In genomic region chr1:181569447-181569846, GRCm38 (mm10) we compare ENCODE assay signal across 30 mouse cellular contexts. TPM values are rescaled to one million over a fixed set of nuclear protein-coding genes. Genes with fewer than 3 reads are reported as not detected.
DNase-seq lines count a peak whose midpoint lies in the region; ATAC-seq and TF ChIP-seq lines count a peak whose summit lies in the region.
"Had no signal": no experiment of that assay in that cellular context is flagged by ENCODE, and none has a peak within 500 bp of the region (broad histone marks: within the 10 kb centered on the region; RNA-seq: fewer than 3 reads in every experiment).

No protein-coding gene starts in this region.

- H3K4me3 ChIP-seq in kidney, embryonic 14.5 days (ENCODE audit: low read length) = no peak overlapping the region
- H3K4me3 ChIP-seq in testis, adult 2 months (ENCODE audit: control insufficient read depth, low read depth, low read length) = peak overlapping the region; percentile 30
- no peak overlapping the region for H3K4me3 ChIP-seq in embryonic facial prominence, embryonic 11.5 days (ENCODE audit: low read depth, low read length)
- H3K4me3 ChIP-seq in hindbrain, embryonic 13.5 days = no peak overlapping the region
- H3K4me3 ChIP-seq: embryonic facial prominence, embryonic 13.5 days; forebrain, embryonic 10.5 days; forebrain, embryonic 15.5 days; gastrocnemius, adult 2 months; heart, embryonic 10.5 days; heart, embryonic 15.5 days; hindbrain, embryonic 12.5 days; layer of hippocampus, adult 2 months; limb, embryonic 15.5 days; liver, embryonic 13.5 days; megakaryocyte, embryonic 14.5 days; midbrain, embryonic 13.5 days; neural tube, embryonic 13.5 days had no signal

- H3K27ac ChIP-seq in kidney, embryonic 14.5 days (ENCODE audit: low read depth, low read length) = no peak overlapping the region
- H3K27ac ChIP-seq in testis, adult 2 months (ENCODE audit: control insufficient read depth, insufficient read depth, low read depth, low read length) = no peak overlapping the region
- H3K27ac ChIP-seq in embryonic facial prominence, embryonic 11.5 days (replicated peaks; ENCODE audit: low read depth, low read length) = no peak overlapping the region
- no peak overlapping the region for H3K27ac ChIP-seq in hindbrain, embryonic 13.5 days
- H3K27ac ChIP-seq: embryonic facial prominence, embryonic 13.5 days; forebrain, embryonic 10.5 days; forebrain, embryonic 15.5 days; gastrocnemius, adult 2 months; heart, embryonic 10.5 days; heart, embryonic 15.5 days; hindbrain, embryonic 12.5 days; layer of hippocampus, adult 2 months; limb, embryonic 15.5 days; liver, embryonic 13.5 days; midbrain, embryonic 13.5 days; neural tube, embryonic 13.5 days had no signal

- H3K9ac ChIP-seq in kidney, embryonic 14.5 days (ENCODE audit: low read depth, low read length) = no peak overlapping the region
- H3K9ac ChIP-seq in embryonic facial prominence, embryonic 11.5 days (replicated peaks; ENCODE audit: low read length) = no peak overlapping the region
- no peak overlapping the region for H3K9ac ChIP-seq in hindbrain, embryonic 13.5 days
- H3K9ac ChIP-seq: embryonic facial prominence, embryonic 13.5 days; forebrain, embryonic 15.5 days; heart, embryonic 15.5 days; hindbrain, embryonic 12.5 days; limb, embryonic 15.5 days; liver, embryonic 13.5 days; midbrain, embryonic 13.5 days; neural tube, embryonic 13.5 days had no signal

- peak; percentile 80 for ATAC-seq in kidney, embryonic 14.5 days (ENCODE audit: low FRiP score, low TSS enrichment)
- no peak for ATAC-seq in embryonic facial prominence, embryonic 11.5 days (replicated peaks; ENCODE audit: insufficient number of reproducible peaks, low FRiP score, low TSS enrichment, low read depth)
- no peak for ATAC-seq in hindbrain, embryonic 13.5 days (ENCODE audit: low FRiP score)
- ATAC-seq: forebrain, embryonic 15.5 days; intestine, embryonic 16.5 days; lung, postnatal 0 days; midbrain, embryonic 13.5 days had no signal

- H3K36me3 ChIP-seq in kidney, embryonic 14.5 days (ENCODE audit: control insufficient read depth, insufficient read depth, low read length) = no peaks in the 10 kb centered on the region
- no peaks in the 10 kb centered on the region for H3K36me3 ChIP-seq in testis, adult 2 months (ENCODE audit: control insufficient read depth, insufficient read depth, low read length)
- no peaks in the 10 kb centered on the region for H3K36me3 ChIP-seq in embryonic facial prominence, embryonic 11.5 days (replicated peaks; ENCODE audit: control insufficient read depth, insufficient read depth, low read depth, low read length)
- H3K36me3 ChIP-seq in hindbrain, embryonic 13.5 days = no peaks in the 10 kb centered on the region
- H3K36me3 ChIP-seq: embryonic facial prominence, embryonic 13.5 days; forebrain, embryonic 10.5 days; forebrain, embryonic 15.5 days; heart, embryonic 10.5 days; heart, embryonic 15.5 days; hindbrain, embryonic 12.5 days; limb, embryonic 15.5 days; liver, embryonic 13.5 days; midbrain, embryonic 13.5 days; neural tube, embryonic 13.5 days had no signal

- no peak for DNase-seq in kidney, adult 11 months
- DNase-seq in testis, postnatal 10 days (ENCODE audit: low spot score) = no peak
- DNase-seq in embryonic facial prominence, embryonic 11.5 days (ENCODE audit: low spot score) = peak; percentile 52
- DNase-seq in layer of hippocampus, adult 11-12 months (ENCODE audit: low spot score) = no peak
- DNase-seq: adrenal gland, postnatal 10 days; cerebellum, adult 8-10 months; cerebellum, postnatal 36 days; gastrocnemius, adult 2 months; kidney, postnatal 14 days; liver, embryonic 13.5 days; lung, adult 18-20 months; lung, postnatal 4 days; right cerebral cortex, postnatal 4 days had no signal

- no peak for TF ChIP-seq CTCF in testis, adult 2 months (IDR thresholded peaks at IDR 0.05; ENCODE audit: control insufficient read depth, insufficient read depth, insufficient replicate concordance, low read depth, low read length)

- no peaks in the 10 kb centered on the region for H3K4me1 ChIP-seq in kidney, embryonic 14.5 days (ENCODE audit: control insufficient read depth, insufficient read depth, low read length)
- peaks cover 2% of the 10 kb centered on the region for H3K4me1 ChIP-seq in testis, adult 2 months (ENCODE audit: control insufficient read depth, insufficient read depth, low read length)
- no peaks in the 10 kb centered on the region for H3K4me1 ChIP-seq in embryonic facial prominence, embryonic 11.5 days (ENCODE audit: control insufficient read depth, insufficient read depth, low read length)
- H3K4me1 ChIP-seq in hindbrain, embryonic 13.5 days (replicated peaks) = no peaks in the 10 kb centered on the region
- H3K4me1 ChIP-seq: forebrain, embryonic 10.5 days; heart, embryonic 10.5 days; heart, embryonic 15.5 days; hindbrain, embryonic 12.5 days; liver, embryonic 13.5 days; megakaryocyte, embryonic 14.5 days; neural tube, embryonic 13.5 days had no signal

- no peak overlapping the region for H3K4me2 ChIP-seq in kidney, embryonic 14.5 days (replicated peaks; ENCODE audit: low read depth, low read length)
- H3K4me2 ChIP-seq in embryonic facial prominence, embryonic 11.5 days (ENCODE audit: low read depth, low read length) = no peak overlapping the region
- H3K4me2 ChIP-seq in hindbrain, embryonic 13.5 days = no peak overlapping the region
- H3K4me2 ChIP-seq: embryonic facial prominence, embryonic 13.5 days; forebrain, embryonic 15.5 days; heart, embryonic 15.5 days; hindbrain, embryonic 12.5 days; limb, embryonic 15.5 days; liver, embryonic 13.5 days; midbrain, embryonic 13.5 days; neural tube, embryonic 13.5 days had no signal

- WGBS in kidney, embryonic 14.5 days = 21% methylated on average over 9 of the region's 9 CpGs
- WGBS in embryonic facial prominence, embryonic 11.5 days = 54% methylated on average over 9 of the region's 9 CpGs
- WGBS in hindbrain, embryonic 13.5 days = 85% methylated on average over 9 of the region's 9 CpGs

- no peaks in the 10 kb centered on the region for H3K9me3 ChIP-seq in kidney, embryonic 14.5 days (ENCODE audit: control insufficient read depth, low read length)
- H3K9me3 ChIP-seq in embryonic facial prominence, embryonic 11.5 days (replicated peaks; ENCODE audit: control insufficient read depth, low read length) = no peaks in the 10 kb centered on the region
- H3K9me3 ChIP-seq in hindbrain, embryonic 13.5 days = no peaks in the 10 kb centered on the region
- H3K9me3 ChIP-seq: embryonic facial prominence, embryonic 13.5 days; forebrain, embryonic 10.5 days; forebrain, embryonic 15.5 days; heart, embryonic 10.5 days; heart, embryonic 15.5 days; hindbrain, embryonic 12.5 days; limb, embryonic 15.5 days; liver, embryonic 13.5 days; midbrain, embryonic 13.5 days; neural tube, embryonic 13.5 days had no signal

- no peaks in the 10 kb centered on the region for H3K27me3 ChIP-seq in kidney, embryonic 14.5 days (ENCODE audit: control insufficient read depth, insufficient read depth, low read length)
- H3K27me3 ChIP-seq in testis, adult 2 months (ENCODE audit: control insufficient read depth, insufficient read depth, low read length) = no peaks in the 10 kb centered on the region
- H3K27me3 ChIP-seq in embryonic facial prominence, embryonic 11.5 days (ENCODE audit: control insufficient read depth, insufficient read depth, low read length) = no peaks in the 10 kb centered on the region
- H3K27me3 ChIP-seq in hindbrain, embryonic 13.5 days = no peaks in the 10 kb centered on the region
- H3K27me3 ChIP-seq: embryonic facial prominence, embryonic 13.5 days; forebrain, embryonic 15.5 days; heart, embryonic 15.5 days; hindbrain, embryonic 12.5 days; limb, embryonic 15.5 days; liver, embryonic 13.5 days; midbrain, embryonic 13.5 days; neural tube, embryonic 13.5 days had no signal

- TF ChIP-seq POLR2A in testis, adult 2 months (IDR thresholded peaks at IDR 0.05; ENCODE audit: control insufficient read depth, low read depth, low read length) = 0 out of 2 replicates have a peak, but pooled peaks have one; percentile 1

RNA-seq across cellular contexts. Expression of gene Dnah14, which starts 6.9 kb away (rescaled TPM):
- polyA plus RNA-seq in kidney, embryonic 14.5 days (2014; fragmentation: Nextera tagmentation; extraction: Ambion mirVana) = 1.8 and 1.9 TPM in 2 replicates
- polyA plus RNA-seq in testis, adult 2 months (2012; rRNA removed) = 59.2 and 64.6 TPM in 2 replicates
- polyA plus RNA-seq in embryonic facial prominence, embryonic 11.5 days (2014; fragmentation: Nextera tagmentation; extraction: Ambion mirVana) = 1.6 and 1.9 TPM in 2 replicates
- 0.65 TPM in 2 replicates for polyA plus RNA-seq in hindbrain, embryonic 13.5 days (2015; fragmentation: Nextera tagmentation; extraction: Ambion mirVana)
- polyA plus RNA-seq: spleen, adult 2 months had no signal

RNA-seq across cellular contexts. Expression of gene Ccdc121, which starts 58.2 kb away (rescaled TPM):
- polyA plus RNA-seq in kidney, embryonic 14.5 days (2014; fragmentation: Nextera tagmentation; extraction: Ambion mirVana) = 0.19 and 0.39 TPM in 2 replicates
- polyA plus RNA-seq in testis, adult 2 months (2012; rRNA removed) = not detected in 2 replicates
- polyA plus RNA-seq in embryonic facial prominence, embryonic 11.5 days (2014; fragmentation: Nextera tagmentation; extraction: Ambion mirVana) = 0.11 TPM in 1 of 2 replicates, not detected in the other
- not detected in 2 replicates for polyA plus RNA-seq in hindbrain, embryonic 13.5 days (2015; fragmentation: Nextera tagmentation; extraction: Ambion mirVana)
- polyA plus RNA-seq: embryonic facial prominence, embryonic 13.5 days; forebrain, embryonic 10.5 days; heart, embryonic 10.5 days; hindbrain, embryonic 12.5 days; intestine, embryonic 16.5 days; liver, embryonic 13.5 days; midbrain, embryonic 13.5 days; neural tube, embryonic 13.5 days; spleen, adult 2 months had no signal

Comparison
In these comparisons a context has a peak if more than half of its experiments do, and no peak if none do; other contexts are left out.
1. RNA of gene Dnah14, which starts 6.9 kb away (polyA plus RNA-seq): 59.2 to 64.6 TPM in testis, adult 2 months; 1.6 to 1.9 TPM in embryonic facial prominence, embryonic 11.5 days, 1.8 to 1.9 TPM in kidney, embryonic 14.5 days and 0.65 TPM in hindbrain, embryonic 13.5 days; every median in the first group is over 10 times any median in the second.